Mouse (Mus musculus) ES-Bruce4 (cell line): ENCODE data around the gene Rps3.

Experiments
- CTCF ChIP-seq: IDR thresholded peaks from one replicate; pipeline ENCODE4 v1.8.1; 2011; ENCODE audit warnings: low read depth, low read length
- EP300 ChIP-seq: IDR thresholded peaks from 2 replicates; pipeline ENCODE4 v1.6.1; 2011; ENCODE audit warnings: low read depth, low read length; ENCODE audit not compliant: insufficient read depth

GRCm38 (mm10) chr7:99504556-99504955, 21.0 kb upstream of the Rps3 start:
- TF ChIP-seq EP300 (no peak), CTCF (no peak)
